Mouse (Mus musculus) gastrocnemius, postnatal 36 days (tissue): ENCODE results near the gene Gm17268. TPM values are rescaled to one million over a fixed set of nuclear protein-coding genes. Genes with fewer than 3 reads are reported as not detected.
A peak's percentile ranks its signal among the peaks of the same experiment; 100 is the strongest.

Experiments
- DNase-seq, 2 experiments: peaks; one replicate each; pipeline ENCODE4 v3.0.0; 2022
- intact Hi-C: fragments of 180-260 bp; cut with DNase I; formaldehyde crosslinking; loops from one replicate; pipeline ENCODE4 v1.15.1; 2025
- total RNA-seq, 2 experiments: library from RNA; stranded (reverse); gene quantifications; 2 replicates each; pipeline ENCODE4 v1.2.3; 2021

Gene Gm17268
- total RNA-seq, 2 experiments from 2014 or later, result not detected

DNA sequence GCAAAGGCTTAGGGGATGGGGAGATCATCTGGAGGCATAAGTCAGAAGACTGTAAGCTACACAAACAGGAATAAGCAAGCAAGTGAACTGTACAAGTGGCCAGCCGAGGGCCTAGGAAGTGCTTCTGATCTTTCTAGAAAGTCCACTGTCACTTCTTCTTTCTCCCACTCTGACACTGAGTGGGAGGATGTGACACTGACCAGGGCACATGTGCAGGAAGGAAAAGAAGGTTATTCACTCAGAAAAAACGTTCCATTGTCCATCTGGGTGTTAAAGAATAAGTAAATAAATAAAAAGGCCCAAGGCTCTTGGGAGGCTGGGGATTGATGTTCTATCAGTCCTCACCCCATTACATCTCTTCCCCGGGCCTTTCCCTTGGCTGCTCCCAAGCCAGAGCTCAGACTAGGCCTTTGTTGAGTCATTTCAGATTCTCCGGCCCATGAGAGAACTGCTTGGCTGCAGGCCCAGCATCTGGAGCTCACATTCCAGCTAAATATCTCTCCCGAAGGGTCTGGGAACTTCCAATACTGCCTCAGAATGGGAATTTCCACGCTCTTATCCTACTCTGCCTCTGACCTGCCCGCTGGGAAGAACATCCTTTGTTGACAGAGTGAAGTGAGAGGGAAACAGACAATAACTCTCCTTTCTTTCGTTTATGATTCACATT is 5.6 kb downstream of the Gm17268 start:
- peak; percentile 80 to 82 for DNase-seq
- intact Hi-C loops, result no loop called here

GRCm38 (mm10) chr11:82032136-82032535 is 6.2 kb downstream of the Gm17268 start:
- DNase-seq, result no peak
- intact Hi-C loops, result no loop called here

DNA sequence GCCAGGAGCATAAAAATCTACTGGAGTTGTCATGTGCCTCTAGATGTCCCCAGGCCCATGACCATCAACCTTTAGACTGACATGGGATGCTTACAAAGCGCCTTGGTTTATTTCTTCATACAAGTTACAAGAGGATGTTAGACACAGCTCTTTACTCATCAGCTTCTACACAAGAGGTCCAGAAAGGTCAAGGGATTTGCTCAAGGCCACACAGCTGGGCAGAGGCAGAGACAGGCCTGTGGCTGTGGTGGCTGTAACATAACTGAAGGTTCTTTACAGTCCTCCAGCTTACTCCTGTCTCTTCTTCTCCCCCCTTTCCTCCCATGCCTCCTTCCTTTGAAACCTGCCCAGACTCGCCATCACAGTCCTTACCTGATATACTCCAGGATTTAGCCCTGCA is 8.2 kb downstream of the Gm17268 start:
- no peak for DNase-seq
- intact Hi-C loops, result no loop called here

GRCm38 (mm10) chr11:82023769-82024168 is 14.6 kb downstream of the Gm17268 start:
- DNase-seq, result peak in 1 of 2 experiments; percentile 23
- intact Hi-C loops, result no loop called here

DNA sequence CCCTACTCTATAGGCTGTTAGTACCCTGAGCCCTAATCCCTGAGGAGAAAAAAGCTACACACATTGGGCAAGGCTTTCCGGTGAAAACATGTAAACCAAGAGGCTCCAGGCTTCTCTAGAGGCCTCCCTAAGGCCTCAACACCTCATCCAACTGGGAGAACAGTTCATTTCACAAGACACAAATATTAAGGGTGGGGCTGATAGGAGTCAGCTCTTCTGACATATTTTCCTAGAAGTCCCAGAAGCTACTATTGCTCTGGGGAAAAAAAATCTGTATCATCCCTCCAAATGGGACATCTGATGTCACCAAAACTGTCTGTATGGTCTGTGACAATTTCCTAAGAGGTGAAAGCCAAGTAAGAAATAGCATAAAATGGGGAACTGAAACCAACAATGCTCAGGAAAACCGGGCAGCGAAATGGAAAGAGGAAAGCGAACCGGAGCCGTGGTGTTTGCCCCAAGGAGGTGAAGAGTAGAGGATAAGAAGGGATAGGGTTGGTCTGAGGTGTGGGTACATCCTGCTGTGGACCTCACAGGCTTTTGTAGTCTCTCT is 15.8 kb downstream of the Gm17268 start:
- intact Hi-C loops, result no loop called here
- DNase-seq, result no peak

DNA sequence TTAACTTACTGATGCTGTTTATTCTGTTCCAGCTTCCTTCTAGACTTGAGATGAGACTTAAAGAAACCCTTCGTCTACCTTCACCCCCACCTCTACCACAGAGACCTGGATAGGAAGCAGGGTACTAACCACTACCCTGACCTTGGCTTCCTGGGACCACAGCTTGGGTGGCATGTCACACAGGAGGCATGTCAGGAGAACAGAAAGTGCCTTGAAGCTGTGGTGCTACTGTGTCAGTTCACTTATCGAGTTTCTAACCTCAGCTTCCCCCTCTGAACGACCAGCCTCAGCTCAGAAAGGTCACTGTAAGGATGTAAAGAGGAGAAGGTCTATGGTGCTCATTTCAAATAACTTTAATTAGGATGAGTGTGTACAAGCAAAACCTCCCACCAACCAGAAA is 17.0 kb downstream of the Gm17268 start:
- no peak for DNase-seq
- intact Hi-C loops, result no loop called here

- no peak for DNase-seq
- intact Hi-C loops, result no loop called here
These were observed 18.6 kb downstream of the Gm17268 start for GRCm38 (mm10) chr11:82019793-82020192.

DNA sequence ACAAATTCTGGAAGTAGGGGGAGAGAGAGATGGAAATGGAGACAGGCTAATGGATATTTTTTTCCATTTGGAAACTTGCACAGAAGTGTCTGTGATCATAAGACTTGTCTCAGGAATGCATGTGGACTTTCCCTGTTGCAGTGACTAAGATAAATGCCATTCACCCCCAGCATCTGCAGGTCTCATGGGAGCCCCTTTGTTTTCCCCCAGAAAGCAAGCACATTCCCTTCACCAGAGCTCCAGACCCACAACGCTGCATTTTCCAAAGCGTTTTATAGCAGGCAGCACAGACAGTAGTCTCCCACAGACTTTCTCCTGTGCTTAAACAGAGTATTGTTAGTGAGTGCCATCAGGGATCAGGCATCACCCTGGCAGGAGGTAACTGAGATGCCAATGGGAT is 19.0 kb downstream of the Gm17268 start:
- intact Hi-C loops, result no loop called here

GRCm38 (mm10) chr11:82016181-82016780 is 22.1 kb downstream of the Gm17268 start:
- DNase-seq, result peak; percentile 41 to 43
- intact Hi-C loops, result no loop called here

More for the DNA sequence above, 19.0 kb downstream of the Gm17268 start:
- DNase-seq, result no peak

DNA sequence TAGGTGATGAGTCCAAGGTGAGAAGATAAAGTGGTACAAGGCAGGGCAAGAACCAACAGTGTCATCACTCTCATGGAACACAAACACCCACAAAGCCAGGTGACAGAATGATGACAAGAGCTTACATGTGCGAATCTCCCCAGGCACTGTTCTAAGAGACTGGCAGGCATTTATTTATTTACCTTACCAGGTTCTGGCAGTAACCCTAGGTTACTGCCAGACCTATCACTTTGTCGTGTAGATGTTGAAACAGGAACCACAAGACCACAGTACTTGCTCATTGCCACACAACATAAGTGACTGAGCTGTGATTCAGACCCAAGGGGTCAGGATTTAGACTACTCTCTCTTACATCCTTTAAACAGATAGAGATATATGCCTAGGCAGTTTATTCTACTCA is 23.3 kb downstream of the Gm17268 start:
- intact Hi-C loops, result no loop called here
- DNase-seq, result no peak

GRCm38 (mm10) chr11:82013756-82014155 is 24.6 kb downstream of the Gm17268 start:
- intact Hi-C loops, result no loop called here

DNA sequence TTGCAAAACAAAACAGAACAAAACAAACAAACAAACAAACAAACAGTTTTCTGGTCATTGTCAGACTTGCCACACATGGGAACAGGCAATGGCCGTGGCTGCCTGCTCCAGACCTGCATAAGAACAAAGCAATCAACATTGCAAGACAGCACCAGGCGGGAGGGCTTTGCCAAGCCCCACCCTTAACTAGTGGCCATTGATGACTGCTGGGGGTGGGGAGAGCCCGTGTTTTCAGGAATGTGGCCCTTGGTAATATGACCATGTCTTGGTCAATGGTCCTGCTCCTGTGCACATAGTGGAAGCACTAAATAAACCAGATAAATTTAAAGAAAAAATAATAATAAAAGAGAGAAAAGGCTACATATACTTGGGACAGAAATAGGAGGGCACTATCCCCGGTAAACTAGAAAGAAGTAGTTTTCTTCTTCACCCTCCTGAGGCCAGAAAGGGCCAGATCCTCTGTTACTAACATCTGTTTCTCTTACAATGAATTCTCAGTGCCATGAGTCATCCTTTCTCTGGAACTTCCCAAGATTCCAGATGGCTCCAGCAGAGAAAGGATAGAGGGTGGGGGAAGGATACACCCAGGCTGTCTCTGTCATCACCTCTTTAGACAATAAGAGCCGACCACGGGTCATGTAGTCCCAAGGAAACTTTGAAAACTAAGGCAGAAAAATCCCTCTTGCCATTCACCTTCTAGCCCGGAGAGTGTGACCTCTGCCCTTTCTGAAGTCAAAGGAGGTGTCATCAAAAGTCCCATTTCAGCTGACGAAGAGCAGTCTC is 26.8 kb downstream of the Gm17268 start:
- intact Hi-C loops, result no loop called here
- DNase-seq, result no peak

More at GRCm38 (mm10) chr11:82013756-82014155, 24.6 kb downstream of the Gm17268 start:
- no peak for DNase-seq

DNA sequence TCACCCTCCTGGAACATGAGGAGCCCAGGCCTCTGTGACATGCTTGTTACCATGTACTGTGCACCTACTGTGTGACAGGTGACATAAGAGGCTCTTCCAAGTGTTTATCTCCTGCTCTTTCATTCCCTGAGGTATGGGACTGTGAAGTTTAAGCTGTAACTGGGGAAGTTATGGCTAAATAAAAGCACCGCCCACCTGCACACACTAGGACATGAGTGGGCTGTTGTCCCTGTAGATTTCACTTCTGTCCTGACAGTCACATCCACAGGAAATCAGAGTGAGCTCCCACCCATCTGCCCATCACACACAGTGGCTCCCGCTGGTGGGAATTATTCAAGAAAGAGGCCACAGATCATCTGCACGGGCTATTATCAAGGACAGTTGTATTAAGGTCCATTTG is 28.2 kb downstream of the Gm17268 start:
- DNase-seq, result no peak
- intact Hi-C loops, result no loop called here

GRCm38 (mm10) chr11:82006796-82007423 is 31.5 kb downstream of the Gm17268 start:
- intact Hi-C loops, result no loop called here
- peak; percentile 66 to 68 for DNase-seq

DNA sequence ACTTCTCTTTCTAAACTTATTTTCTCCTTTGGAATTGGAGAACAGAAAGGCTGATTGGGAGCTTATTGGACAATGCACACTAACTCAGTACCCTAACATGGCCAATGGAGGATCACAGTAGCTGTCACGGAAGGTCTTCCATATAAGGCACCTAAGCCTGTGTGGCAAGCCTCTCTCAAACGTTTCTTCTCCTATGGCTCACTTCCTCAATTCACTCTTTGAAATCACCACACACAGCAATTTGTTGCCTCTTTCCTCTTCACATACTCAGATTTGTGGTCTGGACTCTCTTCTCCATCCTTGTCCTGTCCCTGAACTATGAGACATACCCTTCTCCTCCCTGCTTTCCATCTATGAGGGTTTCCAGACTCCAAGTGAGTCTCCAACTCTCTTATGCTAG is 33.6 kb downstream of the Gm17268 start:
- intact Hi-C loops, result no loop called here
- no peak for DNase-seq

- intact Hi-C loops, result no loop called here
- DNase-seq, result no peak
These were observed 37.8 kb downstream of the Gm17268 start for GRCm38 (mm10) chr11:82000581-82000980.

DNA sequence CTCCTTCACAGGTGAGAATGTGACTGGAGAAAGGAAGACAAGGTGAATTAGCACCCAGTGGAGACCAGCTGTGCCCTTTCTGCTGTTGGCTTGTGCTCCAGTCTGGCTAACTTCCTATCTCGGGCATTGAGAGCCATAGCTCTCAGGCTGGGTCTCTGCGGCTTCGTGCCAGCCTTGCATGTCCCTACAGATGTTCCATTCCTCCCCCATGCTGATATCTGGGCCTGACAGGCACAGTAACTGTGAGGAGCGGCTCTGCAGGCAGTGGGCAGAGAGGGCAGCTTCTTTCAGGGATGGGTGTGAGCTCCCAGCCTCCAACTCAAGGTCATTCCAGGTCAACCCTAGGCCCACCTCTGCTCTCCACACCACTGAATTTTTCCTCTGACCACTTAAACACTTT is 38.9 kb downstream of the Gm17268 start:
- intact Hi-C loops, result no loop called here
- no peak for DNase-seq

GRCm38 (mm10) chr11:81998646-81999045 is 39.7 kb downstream of the Gm17268 start:
- intact Hi-C loops, result no loop called here
- no peak for DNase-seq

GRCm38 (mm10) chr11:81997085-81997484 is 41.3 kb downstream of the Gm17268 start:
- intact Hi-C loops, result loop anchor here (2.0 kb wide), 1 partner anchor 52 kb away; no protein-coding TSS in a partner anchor
- no peak for DNase-seq

- DNase-seq, result peak; percentile 26 to 79
- intact Hi-C loops, result loop anchor here (1.0 to 2.0 kb wide), 2 partner anchors 52 to 181 kb away; no protein-coding TSS in a partner anchor
These were observed 42.1 kb downstream of the Gm17268 start for GRCm38 (mm10) chr11:81996172-81996841.
